In genomic region chr9:23276244-23276643, GRCm38 (mm10) we compare ENCODE assay signal across 22 mouse cellular contexts.
"Had no signal": no experiment of that assay in that cellular context is flagged by ENCODE, and none has a peak within 500 bp of the region (broad histone marks: within the 10 kb centered on the region; RNA-seq: fewer than 3 reads in every experiment).

No protein-coding gene starts in this region.

- DNase-seq: heart, postnatal 10 days; heart, postnatal 14 days; heart, postnatal 36 days; heart, postnatal 4 days; kidney, adult 11 months; kidney, adult 18-20 months; kidney, adult 2 months; kidney, adult 8-10 months; kidney, adult 9 months; kidney, postnatal 10 days; kidney, postnatal 14 days; kidney, postnatal 25 days; kidney, postnatal 36 days; kidney, postnatal 4 days; layer of hippocampus, adult 9-11 months; layer of hippocampus, postnatal 36 days had no signal

- ATAC-seq: hindbrain, embryonic 16.5 days; hindbrain, postnatal 0 days; inflammation-experienced regulatory T-cells, adult 6 months; intestine, embryonic 15.5 days; intestine, embryonic 16.5 days; intestine, postnatal 0 days had no signal
